Mouse (Mus musculus): ENCODE results near the gene Il1rn. TPM values are rescaled to one million over a fixed set of nuclear protein-coding genes. Genes with fewer than 3 reads are reported as not detected.
A peak's percentile ranks its signal among the peaks of the same experiment; 100 is the strongest.

The Il1rn gene
- polyA plus RNA-seq, 1 experiment = 0.53 TPM

DNA sequence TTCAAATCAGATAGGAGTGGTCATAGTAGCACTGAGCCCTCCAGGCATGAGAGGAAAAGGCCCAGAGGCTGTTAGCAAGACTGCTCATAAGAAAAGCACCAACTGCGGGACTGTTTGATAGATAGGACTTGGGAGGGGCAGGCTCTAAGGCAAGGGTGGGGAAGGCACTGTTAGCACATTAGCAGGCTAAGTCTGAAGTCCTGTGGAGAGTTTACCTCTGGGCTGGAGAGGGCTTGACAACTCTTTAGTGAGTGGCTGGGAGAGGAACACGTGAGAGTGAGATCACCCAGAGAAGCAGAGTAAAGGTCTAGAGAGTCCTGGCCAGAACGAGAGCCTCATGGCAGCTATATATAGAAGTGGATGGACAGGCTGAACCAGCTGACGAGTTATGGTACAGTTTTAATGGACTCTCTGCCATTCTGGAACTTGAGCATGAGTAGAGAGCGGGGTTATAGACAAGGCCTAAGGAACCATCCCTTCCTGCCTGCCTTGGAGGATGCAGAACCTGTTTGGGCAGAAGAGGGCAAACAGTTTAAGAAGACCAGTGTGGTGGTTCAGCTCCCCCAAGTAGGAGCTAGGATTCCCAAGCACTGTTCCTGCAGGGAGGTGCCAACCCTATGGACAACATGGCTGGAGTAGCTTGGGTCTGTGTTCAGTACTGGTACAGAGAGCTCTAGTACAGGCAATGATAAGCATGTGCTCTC lies 42.2 kb downstream of the Il1rn start:
- no peak overlapping the region for H3K27ac ChIP-seq (ENCODE audit: insufficient read depth, low read depth, low read length)
- 79% methylated on average over 5 of the region's 5 CpGs for WGBS

DNA sequence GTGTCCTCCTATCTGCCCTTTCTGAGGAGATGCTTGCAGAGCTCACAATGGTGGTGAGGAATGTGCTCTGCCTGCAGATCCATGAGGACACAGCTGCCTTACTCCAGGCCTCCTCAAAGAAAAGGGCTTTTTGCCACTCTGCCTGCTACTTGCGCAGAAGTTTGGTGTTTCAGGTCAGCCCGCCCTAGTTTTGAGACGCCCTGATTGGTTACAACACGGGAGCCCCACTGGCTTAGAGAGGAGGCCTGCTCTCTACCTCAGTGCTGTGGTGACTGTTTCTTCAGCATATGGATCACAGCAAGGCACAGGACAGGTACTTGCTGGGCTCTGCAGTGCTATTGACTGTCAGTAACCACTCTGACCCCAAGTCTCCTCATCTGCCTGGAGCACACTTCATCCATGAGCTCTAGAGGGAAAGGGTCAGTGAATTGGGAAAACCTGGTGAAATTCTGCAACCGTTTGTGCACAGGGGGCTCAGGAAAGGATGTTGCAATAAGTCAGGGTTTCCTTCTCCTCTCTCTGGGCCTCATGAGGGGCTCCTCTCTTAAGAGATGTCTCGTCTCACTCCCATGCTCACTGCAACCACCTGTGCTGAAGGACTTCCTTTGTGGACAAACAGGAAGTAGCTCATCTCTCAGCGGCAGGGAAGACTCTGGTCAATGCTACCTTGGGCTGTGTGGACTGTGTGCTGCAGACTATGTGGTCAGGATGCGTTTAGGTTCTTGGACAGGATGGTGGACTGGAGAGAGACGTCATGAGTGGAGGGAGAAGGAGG lies 46.0 kb downstream of the Il1rn start:
- Histone ChIP-seq H3K27me3 (replicated peaks; ENCODE audit: control insufficient read depth, insufficient read depth, low read length) (no peaks in the 10 kb centered on the region), H3K4me3 (ENCODE audit: insufficient read depth, low read depth, low read length) (no peak overlapping the region), H3K36me3 (ENCODE audit: control insufficient read depth, insufficient read depth, low read length) (no peaks in the 10 kb centered on the region), H3K27ac (ENCODE audit: insufficient read depth, low read depth, low read length) (no peak overlapping the region), H3K4me1 (ENCODE audit: control insufficient read depth, insufficient read depth, low read length) (no peaks in the 10 kb centered on the region)
- TF ChIP-seq CTCF (conservative IDR thresholded peaks at IDR 0.05; ENCODE audit: insufficient read depth, insufficient read length, low read depth, low read length) (no peak), POLR2A (IDR thresholded peaks at IDR 0.05; ENCODE audit: low read depth, low read length) (no peak)
- 79% methylated on average over 9 of the region's 9 CpGs for WGBS
- no peak for DNase-seq

More for the DNA sequence above, 42.2 kb downstream of the Il1rn start:
- H3K4me1 ChIP-seq (ENCODE audit: control insufficient read depth, insufficient read depth, low read length) = no peaks in the 10 kb centered on the region
- no peaks in the 10 kb centered on the region for H3K27me3 ChIP-seq (replicated peaks; ENCODE audit: control insufficient read depth, insufficient read depth, low read length)
- TF ChIP-seq POLR2A (IDR thresholded peaks at IDR 0.05; ENCODE audit: low read depth, low read length) = no peak
- no peak for TF ChIP-seq CTCF (conservative IDR thresholded peaks at IDR 0.05; ENCODE audit: insufficient read depth, insufficient read length, low read depth, low read length)
- DNase-seq = no peak
- no peak overlapping the region for H3K4me3 ChIP-seq (ENCODE audit: insufficient read depth, low read depth, low read length)
- no peaks in the 10 kb centered on the region for H3K36me3 ChIP-seq (ENCODE audit: control insufficient read depth, insufficient read depth, low read length)

DNA sequence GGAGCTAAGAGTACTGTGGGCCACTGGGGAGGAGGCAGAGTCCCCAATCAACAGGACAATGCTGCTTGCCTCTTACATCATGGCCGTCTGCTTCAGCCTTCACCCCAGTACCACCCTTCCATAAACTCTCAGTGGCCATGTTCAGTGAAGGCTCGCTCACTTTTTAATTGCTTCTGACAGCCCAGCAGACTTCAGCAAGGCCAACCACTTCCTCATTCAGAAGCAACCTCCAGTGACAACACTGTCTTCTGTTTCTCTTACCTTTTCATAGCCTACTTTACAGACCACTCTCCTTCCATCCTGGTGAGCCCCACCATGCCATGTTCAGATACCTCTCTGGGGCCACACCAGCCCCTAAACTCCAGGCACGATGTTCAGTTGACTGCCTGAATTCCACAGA lies 47.0 kb downstream of the Il1rn start:
- H3K4me3 ChIP-seq (ENCODE audit: insufficient read depth, low read depth, low read length) = no peak overlapping the region
- TF ChIP-seq CTCF (conservative IDR thresholded peaks at IDR 0.05; ENCODE audit: insufficient read depth, insufficient read length, low read depth, low read length) (no peak), POLR2A (IDR thresholded peaks at IDR 0.05; ENCODE audit: low read depth, low read length) (no peak)
- H3K27me3 ChIP-seq (replicated peaks; ENCODE audit: control insufficient read depth, insufficient read depth, low read length) = no peaks in the 10 kb centered on the region
- H3K4me1 ChIP-seq (ENCODE audit: control insufficient read depth, insufficient read depth, low read length) = no peaks in the 10 kb centered on the region
- DNase-seq = no peak
- no peak overlapping the region for H3K27ac ChIP-seq (ENCODE audit: insufficient read depth, low read depth, low read length)
- 73% methylated on average over 3 of the region's 3 CpGs for WGBS
- no peaks in the 10 kb centered on the region for H3K36me3 ChIP-seq (ENCODE audit: control insufficient read depth, insufficient read depth, low read length)

DNA sequence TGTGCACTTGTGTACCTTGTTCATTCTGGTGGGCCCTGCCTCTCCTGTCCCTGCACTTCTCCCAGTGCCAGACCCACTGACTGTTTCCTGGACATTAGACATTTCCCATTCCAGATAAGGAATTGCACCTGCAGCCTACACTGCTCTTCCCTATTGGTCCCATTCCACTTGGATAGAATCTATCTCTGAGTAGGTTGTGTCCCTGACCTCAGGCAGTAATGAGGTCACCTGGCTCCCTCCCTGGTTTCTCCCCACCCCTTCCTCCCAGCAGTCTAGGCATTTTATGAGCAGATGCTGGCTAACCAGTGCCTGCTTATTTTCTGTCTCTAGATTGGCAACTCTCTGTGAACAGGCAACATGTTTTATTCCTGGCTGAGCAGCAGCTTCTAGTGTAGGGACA lies 47.7 kb downstream of the Il1rn start:
- no peaks in the 10 kb centered on the region for H3K27me3 ChIP-seq (replicated peaks; ENCODE audit: control insufficient read depth, insufficient read depth, low read length)
- H3K27ac ChIP-seq (ENCODE audit: insufficient read depth, low read depth, low read length) = no peak overlapping the region
- DNase-seq = no peak
- no peaks in the 10 kb centered on the region for H3K36me3 ChIP-seq (ENCODE audit: control insufficient read depth, insufficient read depth, low read length)
- no peaks in the 10 kb centered on the region for H3K4me1 ChIP-seq (ENCODE audit: control insufficient read depth, insufficient read depth, low read length)
- TF ChIP-seq POLR2A (IDR thresholded peaks at IDR 0.05; ENCODE audit: low read depth, low read length) = no peak
- no peak for TF ChIP-seq CTCF (conservative IDR thresholded peaks at IDR 0.05; ENCODE audit: insufficient read depth, insufficient read length, low read depth, low read length)
- H3K4me3 ChIP-seq (ENCODE audit: insufficient read depth, low read depth, low read length) = no peak overlapping the region

DNA sequence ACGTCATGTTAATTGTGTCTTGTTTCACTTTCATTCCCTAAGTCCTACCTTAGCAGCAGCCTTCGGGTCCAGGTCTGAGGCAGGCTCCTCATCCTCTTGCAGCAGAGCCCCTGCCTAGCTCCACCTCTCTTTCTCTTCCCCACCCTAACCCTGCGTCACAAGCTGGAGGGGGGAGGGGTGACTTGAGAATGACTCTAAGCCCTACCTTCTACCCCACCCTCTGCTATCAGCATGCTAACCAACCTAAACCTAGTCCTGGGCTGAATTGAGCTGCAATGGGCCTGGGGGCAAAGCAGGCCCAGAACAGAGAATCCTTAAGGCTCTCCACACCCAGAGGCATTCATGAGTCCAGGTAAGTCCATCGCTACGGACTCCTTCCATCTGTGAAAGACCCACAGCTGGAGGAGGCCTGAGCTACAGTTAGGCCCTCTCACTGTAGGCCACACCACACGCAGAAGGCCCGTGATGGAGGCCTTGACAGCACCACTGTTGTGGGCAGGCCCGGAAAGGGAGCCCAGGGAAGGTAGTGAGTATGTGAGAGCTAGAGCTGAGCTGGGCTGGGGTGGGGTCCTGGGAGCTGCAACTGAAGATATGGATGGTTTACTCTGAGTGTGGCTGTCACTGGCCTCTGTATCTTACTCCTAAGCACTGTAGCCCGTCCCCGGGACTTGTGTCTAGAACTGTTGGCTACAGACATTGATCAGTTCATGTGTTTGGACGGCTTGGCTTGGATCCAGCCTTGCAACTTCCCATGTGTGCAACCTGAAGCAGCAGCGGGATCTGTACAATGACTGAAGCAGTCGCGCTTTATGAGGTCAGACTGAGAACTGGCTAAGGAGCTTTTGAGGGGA lies 48.7 kb downstream of the Il1rn start:
- Histone ChIP-seq H3K27me3 (replicated peaks; ENCODE audit: control insufficient read depth, insufficient read depth, low read length) (no peaks in the 10 kb centered on the region), H3K4me3 (ENCODE audit: insufficient read depth, low read depth, low read length) (no peak overlapping the region), H3K27ac (ENCODE audit: insufficient read depth, low read depth, low read length) (no peak overlapping the region), H3K4me1 (ENCODE audit: control insufficient read depth, insufficient read depth, low read length) (no peaks in the 10 kb centered on the region), H3K36me3 (ENCODE audit: control insufficient read depth, insufficient read depth, low read length) (no peaks in the 10 kb centered on the region)
- DNase-seq = peak; percentile 6
- no peak for TF ChIP-seq POLR2A (IDR thresholded peaks at IDR 0.05; ENCODE audit: low read depth, low read length)
- no peak for TF ChIP-seq CTCF (conservative IDR thresholded peaks at IDR 0.05; ENCODE audit: insufficient read depth, insufficient read length, low read depth, low read length)
- 85% methylated on average over 14 of the region's 14 CpGs for WGBS

DNA sequence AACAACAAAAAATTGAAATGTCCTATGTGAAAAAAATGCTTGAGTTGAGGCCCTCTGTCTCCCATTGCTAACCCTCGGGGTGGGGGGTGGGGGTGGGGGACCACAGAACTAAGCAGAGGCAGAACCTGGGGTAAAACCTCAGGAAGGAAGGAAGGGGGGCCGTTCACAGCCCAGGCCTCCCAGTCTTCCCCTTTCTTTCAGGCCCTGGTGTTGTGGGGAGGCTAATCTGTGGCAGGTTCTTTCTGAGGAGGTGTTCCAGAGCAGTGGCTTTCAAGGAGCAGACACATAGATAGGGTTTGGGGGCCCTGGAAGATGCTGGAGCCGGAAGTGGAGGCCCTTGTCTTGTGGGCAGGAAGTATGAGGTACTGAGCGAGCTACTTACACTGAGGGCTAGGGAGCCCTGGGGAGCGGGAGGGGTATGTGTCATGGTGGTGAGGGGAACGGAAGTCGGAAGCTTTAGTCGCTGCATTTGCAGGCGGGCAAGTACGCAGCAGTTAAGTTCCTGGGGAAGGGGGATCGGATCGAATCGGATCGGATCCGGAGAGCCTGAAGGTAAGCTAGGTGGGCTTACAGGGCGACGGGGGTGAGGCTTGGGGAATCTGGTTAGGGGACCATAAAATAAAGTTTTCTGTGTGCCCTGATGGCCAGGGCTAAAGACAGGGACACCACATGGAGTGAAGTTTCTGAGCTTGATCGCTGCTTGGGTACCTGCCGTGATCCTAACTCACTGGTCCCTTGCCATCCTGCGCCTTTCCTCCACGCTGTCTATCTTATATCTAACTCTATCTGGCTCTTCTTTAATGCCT lies 49.7 kb downstream of the Il1rn start:
- no peak for DNase-seq
- WGBS = 87% methylated on average over 21 of the region's 21 CpGs
- Histone ChIP-seq H3K27me3 (replicated peaks; ENCODE audit: control insufficient read depth, insufficient read depth, low read length) (no peaks in the 10 kb centered on the region), H3K4me3 (ENCODE audit: insufficient read depth, low read depth, low read length) (0 out of 2 replicates have a peak overlapping the region, but pooled peaks have one; percentile 3), H3K27ac (ENCODE audit: insufficient read depth, low read depth, low read length) (no peak overlapping the region), H3K4me1 (ENCODE audit: control insufficient read depth, insufficient read depth, low read length) (no peaks in the 10 kb centered on the region), H3K36me3 (ENCODE audit: control insufficient read depth, insufficient read depth, low read length) (no peaks in the 10 kb centered on the region)
- TF ChIP-seq CTCF (conservative IDR thresholded peaks at IDR 0.05; ENCODE audit: insufficient read depth, insufficient read length, low read depth, low read length) = no peak
- no peak for TF ChIP-seq POLR2A (IDR thresholded peaks at IDR 0.05; ENCODE audit: low read depth, low read length)
